ENCODE assay signal across 11 mouse cellular contexts in genomic region chrX:143618734-143619133, GRCm38 (mm10).
DNase-seq lines count a peak whose midpoint lies in the region; ATAC-seq and TF ChIP-seq lines count a peak whose summit lies in the region.
"Had no signal": no experiment of that assay in that cellular context is flagged by ENCODE, and none has a peak within 500 bp of the region (broad histone marks: within the 10 kb centered on the region; RNA-seq: fewer than 3 reads in every experiment).

No protein-coding gene starts in this region.

- H3K27me3 ChIP-seq in midbrain, postnatal 0 days (ENCODE audit: insufficient read depth, low read length), result no peaks in the 10 kb centered on the region

- peak; percentile 69; the same call in 1 of the 2 replicates for ATAC-seq in midbrain, postnatal 0 days (ENCODE audit: low FRiP score)

- H3K36me3 ChIP-seq in midbrain, postnatal 0 days (ENCODE audit: insufficient read depth, low read length), result no peaks in the 10 kb centered on the region
- H3K36me3 ChIP-seq: embryonic facial prominence, embryonic 13.5 days had no signal

- H3K27ac ChIP-seq in midbrain, postnatal 0 days (ENCODE audit: low read depth, low read length), result no peak overlapping the region
- H3K27ac ChIP-seq: embryonic facial prominence, embryonic 13.5 days; liver, embryonic 14.5 days had no signal

- DNase-seq in layer of hippocampus, adult 11-12 months (ENCODE audit: low spot score), result peak; percentile 35
- DNase-seq in layer of hippocampus, adult 9-10 months (ENCODE audit: low spot score), result no peak
- peak; percentile 0 for DNase-seq in embryo, embryonic 9.5 days (ENCODE audit: extremely low spot score)
- peak; percentile 59 for DNase-seq in layer of hippocampus, adult 9-11 months
- peak; percentile 69 for DNase-seq in midbrain, postnatal 0 days (ENCODE audit: low spot score)
- DNase-seq in adrenal gland, adult 18-20 months (ENCODE audit: low spot score in 2 of 2), result no peak
- no peak for DNase-seq in ovary, postnatal 36 days (ENCODE audit: low spot score)
- DNase-seq: kidney, postnatal 36 days; thymus, adult 2 months had no signal

- H3K4me1 ChIP-seq in midbrain, postnatal 0 days (ENCODE audit: insufficient read depth, low read length), result no peaks in the 10 kb centered on the region
- H3K4me1 ChIP-seq: embryonic facial prominence, embryonic 13.5 days had no signal

- H3K4me2 ChIP-seq in midbrain, postnatal 0 days (ENCODE audit: low read depth, low read length, poor library complexity, severe bottlenecking), result no peak overlapping the region
- H3K4me2 ChIP-seq: embryonic facial prominence, embryonic 13.5 days had no signal

- TF ChIP-seq CTCF in midbrain, postnatal 0 days (IDR thresholded peaks at IDR 0.05), result no peak

- no peaks in the 10 kb centered on the region for H3K9me3 ChIP-seq in midbrain, postnatal 0 days (ENCODE audit: low read length)
- H3K9me3 ChIP-seq: embryonic facial prominence, embryonic 13.5 days had no signal

- no peak overlapping the region for H3K4me3 ChIP-seq in midbrain, postnatal 0 days (ENCODE audit: low read depth, low read length)
- H3K4me3 ChIP-seq: embryonic facial prominence, embryonic 13.5 days had no signal

- 16% methylated on average over 4 of the region's 4 CpGs for WGBS in midbrain, postnatal 0 days

- H3K9ac ChIP-seq in midbrain, postnatal 0 days (replicated peaks; ENCODE audit: low read length, poor library complexity, severe bottlenecking), result no peak overlapping the region
- H3K9ac ChIP-seq: embryonic facial prominence, embryonic 13.5 days; liver, embryonic 14.5 days had no signal

Comparison
In these comparisons a context has a peak if more than half of its experiments do, and no peak if none do; other contexts are left out.
1. DNase-seq: peak in layer of hippocampus, adult 11-12 months (single experiment), embryo, embryonic 9.5 days (single experiment), layer of hippocampus, adult 9-11 months (single experiment) and midbrain, postnatal 0 days (single experiment); none in layer of hippocampus, adult 9-10 months (single experiment), adrenal gland, adult 18-20 months (0 of 2) and ovary, postnatal 36 days (single experiment).